Mouse (Mus musculus) hindbrain, embryonic 16.5 days (tissue): ENCODE data around the gene Ctr9. TPM values are rescaled to one million over a fixed set of nuclear protein-coding genes. Genes with fewer than 3 reads are reported as not detected.

ENCODE experiments used
- ATAC-seq: fragments of 200-750 bp; cut with Nextera tagmentation; 2 replicates; pipeline ENCODE4 v1.8.0; 2017; ENCODE audit warnings: moderate TSS enrichment, moderate library complexity
- H3K27ac ChIP-seq: fragments of 300-500 bp; sonication (generic); 2 replicates; pipeline ENCODE4 v1.5.1; 2014; ENCODE audit warnings: low read depth, mild to moderate bottlenecking, control low read depth, low read length, moderate library complexity
- H3K27me3 ChIP-seq: fragments of 300-500 bp; sonication (generic); replicated peaks from 2 replicates; pipeline ENCODE4 v1.6.1; 2014; ENCODE audit warnings: low read length; ENCODE audit not compliant: control insufficient read depth, insufficient read depth
- H3K36me3 ChIP-seq: fragments of 300-500 bp; sonication (generic); 2 replicates; pipeline ENCODE4 v1.6.1; 2014; ENCODE audit warnings: mild to moderate bottlenecking, low read length, moderate library complexity, mixed read lengths; ENCODE audit not compliant: control insufficient read depth, insufficient read depth
- H3K4me1 ChIP-seq: fragments of 300-500 bp; sonication (generic); 2 replicates; pipeline ENCODE4 v1.6.1; 2014; ENCODE audit warnings: low read depth, low read length; ENCODE audit not compliant: control insufficient read depth, insufficient read depth
- H3K4me2 ChIP-seq: fragments of 300-500 bp; sonication (generic); 2 replicates; pipeline ENCODE4 v1.6.1; 2014; ENCODE audit warnings: mild to moderate bottlenecking, low read length, control low read depth, moderate library complexity
- H3K4me3 ChIP-seq: fragments of 300-500 bp; sonication (generic); 2 replicates; pipeline ENCODE4 v1.5.1; 2014; ENCODE audit warnings: mild to moderate bottlenecking, low read length, control low read depth, moderate library complexity
- H3K9ac ChIP-seq: fragments of 300-500 bp; sonication (generic); 2 replicates; pipeline ENCODE4 v1.6.1; 2014; ENCODE audit warnings: low read depth, mild to moderate bottlenecking, control low read depth, low read length, moderate library complexity
- H3K9me3 ChIP-seq: fragments of 300-500 bp; sonication (generic); 2 replicates; pipeline ENCODE4 v1.6.1; 2014; ENCODE audit warnings: mild to moderate bottlenecking, low read length, moderate library complexity; ENCODE audit not compliant: control insufficient read depth
- WGBS: fragments of 180-500 bp; shearing (Covaris S2); extraction: QIAGEN DNeasy Blood & Tissue Kit; methylation state at CpG from one replicate; pipeline ENCODE4 v1.1.7; 2014; 5-methylcytosine and 5-hydroxymethylcytosine counted together
- polyA plus RNA-seq: library from polyadenylated mRNA; unstranded; fragments of >200 nt; fragmentation: Nextera tagmentation; extraction: Ambion mirVana; gene quantifications from 2 replicates; pipeline ENCODE4 v1.2.1, GENCODE M21; 2015

The Ctr9 gene
- polyA plus RNA-seq = 63.7 and 72.1 TPM in 2 replicates

DNA sequence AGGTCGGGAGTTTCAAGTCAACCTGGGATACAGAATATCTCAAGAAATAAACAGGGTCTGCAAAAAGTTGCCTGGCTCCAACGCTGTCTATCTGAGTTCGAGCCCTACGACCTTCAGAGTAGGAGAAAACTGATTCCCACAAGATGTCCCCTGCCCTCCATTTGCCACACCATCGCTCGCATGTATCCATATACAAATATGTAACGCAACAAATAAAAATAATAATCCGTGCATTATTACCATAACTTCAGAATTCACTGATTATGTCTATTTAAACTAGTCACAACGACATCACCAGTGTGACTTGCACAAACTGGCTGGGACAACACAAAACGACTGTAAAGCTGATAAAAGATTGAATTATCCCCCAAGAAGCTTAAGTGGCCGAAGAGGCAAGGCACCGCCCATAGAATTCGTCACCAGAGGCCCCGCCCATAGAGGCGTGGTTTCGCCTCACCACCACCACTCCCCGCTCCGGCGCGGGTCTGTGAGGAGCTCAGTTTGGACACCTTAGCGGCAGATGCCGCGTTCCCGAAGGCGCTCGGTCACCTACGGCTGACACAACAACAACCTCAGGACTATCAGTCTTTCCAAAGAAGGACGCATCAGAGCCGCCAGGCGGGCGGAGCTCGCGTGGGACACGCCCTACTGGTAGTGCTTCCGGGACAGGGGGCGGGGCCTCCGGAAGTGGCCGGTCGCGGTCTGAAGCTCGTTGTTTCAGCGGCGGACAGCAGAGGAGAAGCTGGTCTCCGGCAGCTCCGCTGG is at the start of gene Ctr9:
TSS of gene Ctr9 (plus strand) at position 671 of the 765 bp plus-strand sequence.
- peak within 1 kb of the TSS; percentile 99 for H3K27ac ChIP-seq
- ATAC-seq = peak; percentile 98
- H3K4me3 ChIP-seq = peak within 1 kb of the TSS; percentile 94
- peak within 1 kb of the TSS; percentile 82 for H3K9ac ChIP-seq
- no peaks in the 10 kb centered on the region for H3K9me3 ChIP-seq
- H3K27me3 ChIP-seq = no peaks in the 10 kb centered on the region
- H3K4me1 ChIP-seq = peaks cover 12% of the 10 kb centered on the region
- WGBS = 6% methylated on average over 42 of the region's 45 CpGs
- peak within 1 kb of the TSS; percentile 79 for H3K4me2 ChIP-seq
- peaks cover 3% of the 10 kb centered on the region; the same call in 1 of the 2 replicates for H3K36me3 ChIP-seq

DNA sequence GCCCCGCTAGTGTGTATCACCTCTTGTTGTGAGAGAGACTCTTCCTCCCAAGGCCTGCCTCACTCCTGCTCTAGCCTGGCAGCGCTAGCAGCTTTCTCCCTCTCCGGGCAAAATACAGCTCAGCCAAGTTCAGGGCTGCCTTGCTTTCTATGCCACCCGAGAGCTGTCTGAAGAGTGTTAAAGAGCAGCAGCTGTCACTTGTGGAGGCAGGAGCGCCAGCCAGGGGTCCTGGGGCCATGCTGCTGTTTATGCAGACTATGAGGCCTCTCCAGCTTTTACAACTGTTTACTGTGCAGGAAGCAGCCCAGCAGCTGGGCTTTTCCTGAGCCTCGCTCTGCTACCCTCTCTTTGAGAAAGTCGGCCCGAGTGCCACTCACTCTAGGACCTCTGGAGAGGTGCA is 47.7 kb upstream of the Ctr9 start:
- H3K4me1 ChIP-seq = peaks cover 4% of the 10 kb centered on the region; the same call in 1 of the 2 replicates
- no peaks in the 10 kb centered on the region for H3K9me3 ChIP-seq
- no peak overlapping the region for H3K27ac ChIP-seq
- no peak for ATAC-seq
- H3K27me3 ChIP-seq = no peaks in the 10 kb centered on the region
- no peak overlapping the region for H3K4me3 ChIP-seq
- H3K4me2 ChIP-seq = no peak overlapping the region
- 74% methylated on average over 8 of the region's 8 CpGs for WGBS
- H3K36me3 ChIP-seq = no peaks in the 10 kb centered on the region
- no peak overlapping the region for H3K9ac ChIP-seq

- Histone ChIP-seq H3K4me1 (peaks cover 4% of the 10 kb centered on the region; the same call in 1 of the 2 replicates), H3K27ac (peak within 1 kb of the TSS; percentile 40; the same call in 1 of the 2 replicates), H3K4me2 (no peak within 1 kb of the TSS), H3K36me3 (no peaks in the 10 kb centered on the region), H3K9me3 (no peaks in the 10 kb centered on the region), H3K4me3 (no peak within 1 kb of the TSS), H3K9ac (no peak within 1 kb of the TSS), H3K27me3 (no peaks in the 10 kb centered on the region)
- WGBS = 58% methylated on average over 7 of the region's 7 CpGs
- no peak for ATAC-seq
Observed at GRCm38 (mm10) chr7:110982053-110982705, 46.6 kb upstream of the Ctr9 start, which contains the start of gene Mrvi1. Gene Mrvi1 (minus strand): TSS chr7:110982461.

DNA sequence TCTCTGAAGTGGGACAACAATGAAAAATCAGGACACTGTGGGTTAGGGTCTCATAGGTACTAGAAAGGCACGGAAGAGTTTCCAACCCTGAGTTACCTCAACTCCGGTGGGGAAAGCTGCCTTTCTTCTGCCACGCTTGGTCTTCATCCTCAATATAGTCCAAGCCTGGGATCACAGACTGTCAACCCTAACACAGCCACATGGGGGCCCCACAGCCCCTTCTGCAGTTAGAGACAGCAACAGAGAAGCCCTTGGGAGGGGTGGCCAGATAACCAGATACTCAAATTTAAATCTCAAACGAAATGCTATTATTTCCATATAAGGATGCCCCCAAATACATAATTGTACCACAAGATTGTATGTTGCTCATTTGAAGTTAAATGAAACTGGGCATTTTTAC is 46.0 kb upstream of the Ctr9 start:
- Histone ChIP-seq H3K4me1 (peaks cover 4% of the 10 kb centered on the region; the same call in 1 of the 2 replicates), H3K9ac (no peak overlapping the region), H3K36me3 (no peaks in the 10 kb centered on the region), H3K4me3 (no peak overlapping the region), H3K27ac (no peak overlapping the region), H3K9me3 (no peaks in the 10 kb centered on the region), H3K27me3 (no peaks in the 10 kb centered on the region), H3K4me2 (no peak overlapping the region)
- ATAC-seq = no peak
- WGBS = 60% methylated on average over 4 of the region's 4 CpGs

DNA sequence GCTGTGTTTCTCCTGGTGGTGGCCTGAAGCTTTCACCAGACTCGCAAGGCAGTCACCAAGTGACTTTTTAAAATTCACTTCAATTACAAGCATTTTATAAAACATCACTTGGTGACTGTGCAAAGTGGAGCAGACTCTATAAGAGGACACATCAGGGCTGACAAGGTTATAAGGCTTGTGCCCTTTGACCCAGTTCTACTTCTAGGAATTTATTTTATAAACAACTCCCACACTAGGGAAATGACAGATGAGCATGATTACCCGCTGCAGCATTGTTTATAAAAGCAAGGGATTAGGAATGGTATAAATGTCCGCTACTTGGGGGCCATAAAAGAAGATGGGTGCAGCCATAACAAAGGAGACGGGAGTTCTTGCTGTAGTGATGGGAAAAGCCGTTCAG is 45.1 kb upstream of the Ctr9 start:
- Histone ChIP-seq H3K9ac (no peak overlapping the region), H3K4me1 (peaks cover 4% of the 10 kb centered on the region; the same call in 1 of the 2 replicates), H3K4me3 (no peak overlapping the region), H3K9me3 (no peaks in the 10 kb centered on the region), H3K36me3 (no peaks in the 10 kb centered on the region), H3K4me2 (no peak overlapping the region), H3K27ac (no peak overlapping the region), H3K27me3 (no peaks in the 10 kb centered on the region)
- WGBS = 63% methylated on average over 5 of the region's 5 CpGs
- ATAC-seq = no peak

DNA sequence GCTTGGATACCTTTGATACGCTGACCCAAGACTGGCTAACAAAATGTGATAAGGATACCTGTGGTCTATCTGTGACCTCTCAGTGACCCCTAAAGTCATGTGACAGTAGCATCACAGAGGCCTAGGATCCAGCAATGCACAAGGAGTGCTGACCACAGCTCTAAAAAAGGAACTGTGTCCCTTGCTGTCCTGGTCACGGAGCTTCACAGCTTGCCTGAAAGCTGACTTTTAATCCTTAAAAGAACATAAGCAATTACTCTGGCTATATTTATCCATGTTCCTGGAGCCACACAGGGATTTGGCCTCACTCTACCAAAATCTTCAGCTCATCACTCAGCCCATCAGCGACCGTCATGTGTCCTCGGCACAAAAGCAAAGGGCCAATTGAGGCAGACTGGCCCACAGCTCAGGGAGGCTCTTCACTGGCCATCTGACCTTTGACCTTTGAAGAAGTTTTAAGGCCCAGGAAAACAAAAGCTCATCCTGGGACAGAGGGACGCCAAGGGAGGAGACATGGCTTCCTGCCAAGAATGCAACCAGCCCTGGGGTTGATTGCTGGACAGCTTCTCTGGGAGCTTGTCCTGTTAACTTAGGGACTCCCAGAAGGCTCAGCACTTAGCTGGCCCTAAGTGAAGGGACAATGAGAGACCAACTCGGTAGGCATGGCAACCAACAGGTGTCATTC is 43.0 kb upstream of the Ctr9 start:
- H3K4me2 ChIP-seq = no peak overlapping the region
- H3K4me1 ChIP-seq = peaks cover 4% of the 10 kb centered on the region; the same call in 1 of the 2 replicates
- H3K27ac ChIP-seq = no peak overlapping the region
- no peak for ATAC-seq
- H3K9ac ChIP-seq = no peak overlapping the region
- no peaks in the 10 kb centered on the region for H3K36me3 ChIP-seq
- WGBS = 53% methylated on average over 7 of the region's 7 CpGs
- H3K9me3 ChIP-seq = no peaks in the 10 kb centered on the region
- no peak overlapping the region for H3K4me3 ChIP-seq
- no peaks in the 10 kb centered on the region for H3K27me3 ChIP-seq

GRCm38 (mm10) chr7:110988081-110988480 is 40.7 kb upstream of the Ctr9 start:
- Histone ChIP-seq H3K4me1 (no peaks in the 10 kb centered on the region), H3K9ac (no peak overlapping the region), H3K4me3 (no peak overlapping the region), H3K4me2 (no peak overlapping the region), H3K9me3 (no peaks in the 10 kb centered on the region), H3K36me3 (no peaks in the 10 kb centered on the region), H3K27ac (no peak overlapping the region), H3K27me3 (no peaks in the 10 kb centered on the region)
- no peak for ATAC-seq
- WGBS = 89% methylated on average over 3 of the region's 3 CpGs

DNA sequence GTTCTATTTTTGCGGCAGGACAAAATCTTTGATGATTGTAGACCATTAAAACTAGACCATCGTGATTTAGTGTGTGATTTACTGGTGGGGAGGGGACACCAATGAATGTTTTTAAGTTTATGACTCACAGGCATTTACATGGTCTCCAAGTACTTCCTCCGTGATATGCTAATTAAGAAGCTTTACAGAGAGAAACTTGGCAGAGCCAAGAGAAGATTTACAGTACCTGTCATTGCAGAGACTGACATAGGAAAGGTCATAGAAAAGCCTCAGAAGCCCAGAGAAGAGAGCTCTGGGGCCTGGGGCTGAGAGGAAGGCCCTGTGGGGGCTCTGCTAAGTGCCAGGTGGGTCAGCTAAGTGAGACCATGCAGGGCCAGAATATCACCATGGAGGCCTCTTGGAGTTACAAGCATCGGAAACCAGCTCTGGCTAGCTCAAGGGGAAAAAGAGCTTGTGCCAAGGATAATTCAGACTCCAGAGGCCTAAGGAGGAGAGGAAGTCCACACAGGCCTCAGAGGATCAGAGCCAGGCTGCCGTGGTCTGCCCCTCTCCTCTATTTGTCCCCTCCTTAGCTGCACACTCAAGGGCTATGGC is 39.4 kb upstream of the Ctr9 start:
- Histone ChIP-seq H3K27me3 (no peaks in the 10 kb centered on the region), H3K9me3 (no peaks in the 10 kb centered on the region), H3K4me2 (no peak overlapping the region), H3K4me1 (no peaks in the 10 kb centered on the region), H3K4me3 (no peak overlapping the region), H3K9ac (no peak overlapping the region), H3K27ac (no peak overlapping the region), H3K36me3 (no peaks in the 10 kb centered on the region)
- ATAC-seq = no peak
- WGBS = 61% methylated on average over 5 of the region's 5 CpGs
